8 mouse cellular contexts compared by ENCODE assay signal in the genomic region with DNA sequence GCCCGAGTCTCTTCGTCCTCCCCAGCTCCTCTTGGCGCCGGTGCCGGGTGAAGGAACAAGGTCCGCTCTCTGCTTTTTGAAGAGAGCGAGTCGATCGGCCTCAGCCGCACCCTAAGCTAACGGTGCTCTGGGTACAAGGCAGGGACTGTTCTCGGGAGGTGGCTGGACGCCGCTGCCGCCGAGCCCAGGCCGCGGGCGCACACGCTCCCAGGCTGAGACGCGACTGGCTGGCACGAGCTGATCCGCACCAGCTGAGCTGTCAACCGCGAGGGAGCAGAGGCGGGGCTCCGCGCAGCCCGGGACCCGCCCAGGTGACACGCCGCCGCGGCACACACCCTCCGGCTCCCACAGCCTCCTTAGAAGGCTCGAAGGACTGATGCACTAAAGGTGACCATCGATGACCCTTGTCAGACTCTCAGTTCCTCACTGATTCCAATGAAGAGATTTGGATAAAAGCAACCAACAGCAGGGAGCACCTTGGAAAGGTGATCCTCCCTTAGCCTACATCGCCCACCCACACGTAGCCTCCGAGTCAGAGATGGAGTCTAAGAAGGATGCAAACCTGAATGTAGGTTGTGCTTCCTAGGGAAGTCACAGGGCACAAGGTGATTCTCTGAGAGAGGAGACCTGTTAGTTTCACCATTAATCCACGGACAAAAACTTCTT. TPM values are rescaled to one million over a fixed set of nuclear protein-coding genes. Genes with fewer than 3 reads are reported as not detected.
DNase-seq lines count a peak whose midpoint lies in the region; ATAC-seq and TF ChIP-seq lines count a peak whose summit lies in the region.

No protein-coding gene starts in this region.

- intact Hi-C loops in left cerebral cortex, postnatal 4 days (cut with DNase I): no loop called here

- peak; percentile 83 to 85 for DNase-seq in adrenal gland, postnatal 36 days
- peak; percentile 75 for DNase-seq in embryonic facial prominence, embryonic 10.5 days (ENCODE audit: low spot score)
- DNase-seq in gastrocnemius, postnatal 4 days (ENCODE audit: low spot score in 2 of 2): peak; percentile 40 to 64
- peak; percentile 61 for DNase-seq in left cerebral cortex, postnatal 4 days
- DNase-seq in midbrain, embryonic 10.5 days (ENCODE audit: low spot score): peak; percentile 50
- DNase-seq in adipocyte (ENCODE audit: low spot score): no peak

- peak overlapping the region; percentile 64 for H3K4me3 ChIP-seq in embryonic facial prominence, embryonic 10.5 days
- peak overlapping the region; percentile 49 for H3K4me3 ChIP-seq in intestine, embryonic 15.5 days (replicated peaks)
- H3K4me3 ChIP-seq in midbrain, embryonic 10.5 days: peak overlapping the region; percentile 59
- peak overlapping the region; percentile 60 for H3K4me3 ChIP-seq in small intestine, adult 2 months (ENCODE audit: low read depth, low read length)

- H3K4me2 ChIP-seq in intestine, embryonic 15.5 days (replicated peaks): peak overlapping the region; percentile 97

- no peak for TF ChIP-seq POLR2A in small intestine, adult 2 months (IDR thresholded peaks at IDR 0.05; ENCODE audit: low read depth, low read length)

- H3K9me3 ChIP-seq in embryonic facial prominence, embryonic 10.5 days: no peaks in the 10 kb centered on the region
- H3K9me3 ChIP-seq in intestine, embryonic 15.5 days: no peaks in the 10 kb centered on the region
- no peaks in the 10 kb centered on the region for H3K9me3 ChIP-seq in midbrain, embryonic 10.5 days (replicated peaks)

- no peaks in the 10 kb centered on the region for H3K36me3 ChIP-seq in embryonic facial prominence, embryonic 10.5 days (replicated peaks)
- no peaks in the 10 kb centered on the region for H3K36me3 ChIP-seq in intestine, embryonic 15.5 days
- H3K36me3 ChIP-seq in midbrain, embryonic 10.5 days: no peaks in the 10 kb centered on the region
- no peaks in the 10 kb centered on the region for H3K36me3 ChIP-seq in small intestine, adult 2 months (ENCODE audit: control insufficient read depth, insufficient read depth, low read length)

- H3K27me3 ChIP-seq in embryonic facial prominence, embryonic 10.5 days (replicated peaks; ENCODE audit: low read depth, poor library complexity, severe bottlenecking): peaks cover 55% of the 10 kb centered on the region
- peaks cover 8% of the 10 kb centered on the region for H3K27me3 ChIP-seq in intestine, embryonic 15.5 days (replicated peaks)
- H3K27me3 ChIP-seq in midbrain, embryonic 10.5 days (ENCODE audit: low read depth, poor library complexity, severe bottlenecking): peaks cover 50% of the 10 kb centered on the region
- peaks cover 2% of the 10 kb centered on the region; the same call in 1 of the 2 replicates for H3K27me3 ChIP-seq in small intestine, adult 2 months (ENCODE audit: control insufficient read depth, insufficient read depth, low read length)

- no peak overlapping the region for H3K27ac ChIP-seq in embryonic facial prominence, embryonic 10.5 days (replicated peaks)
- H3K27ac ChIP-seq in intestine, embryonic 15.5 days: no peak overlapping the region
- H3K27ac ChIP-seq in midbrain, embryonic 10.5 days (replicated peaks): no peak overlapping the region
- H3K27ac ChIP-seq in small intestine, adult 2 months (ENCODE audit: insufficient read depth, low read depth, low read length): no peak overlapping the region

- peak; percentile 94 for ATAC-seq in intestine, embryonic 15.5 days

- H3K4me1 ChIP-seq in embryonic facial prominence, embryonic 10.5 days: peaks cover 16% of the 10 kb centered on the region
- peaks cover 12% of the 10 kb centered on the region; the same call in 1 of the 2 replicates for H3K4me1 ChIP-seq in intestine, embryonic 15.5 days (replicated peaks)
- peaks cover 15% of the 10 kb centered on the region for H3K4me1 ChIP-seq in midbrain, embryonic 10.5 days
- H3K4me1 ChIP-seq in small intestine, adult 2 months (ENCODE audit: control insufficient read depth, insufficient read depth, insufficient read length, low read length): no peaks in the 10 kb centered on the region

- WGBS in embryonic facial prominence, embryonic 10.5 days: 3% methylated on average over 42 of the region's 42 CpGs
- WGBS in intestine, embryonic 15.5 days: 4% methylated on average over 42 of the region's 42 CpGs
- WGBS in midbrain, embryonic 10.5 days: 4% methylated on average over 42 of the region's 42 CpGs
- WGBS in small intestine, adult 2 months: 2% methylated on average over 42 of the region's 42 CpGs

- TF ChIP-seq CTCF in small intestine, adult 2 months (IDR thresholded peaks at IDR 0.05; ENCODE audit: extremely low read depth, insufficient read length, insufficient replicate concordance, low read depth, low read length): no peak

- H3K9ac ChIP-seq in intestine, embryonic 15.5 days: peak overlapping the region; percentile 48

RNA-seq across cellular contexts. Expression of a gene that starts 20.4 kb away (rescaled TPM):
- 10 to 100 TPM; 25.3 to 28.1 TPM for total RNA-seq in adrenal gland, postnatal 36 days (2021)
- polyA plus RNA-seq in embryonic facial prominence, embryonic 10.5 days (2016; fragmentation: Nextera tagmentation; extraction: Ambion mirVana): 27.0 and 28.2 TPM in 2 replicates
- total RNA-seq in gastrocnemius, postnatal 4 days (2021): 1,000 to 10,000 TPM; 1,016 to 1,021 TPM
- 23.7 and 23.8 TPM in 2 replicates for polyA plus RNA-seq in intestine, embryonic 15.5 days (2015; fragmentation: Nextera tagmentation; extraction: Ambion mirVana)
- total RNA-seq in left cerebral cortex, postnatal 4 days (2021): 100 to 1,000 TPM; 202 to 223 TPM
- 18.5 and 22.8 TPM in 2 replicates for polyA plus RNA-seq in midbrain, embryonic 10.5 days (2016; fragmentation: Nextera tagmentation; extraction: Ambion mirVana)
- 8.0 and 12.2 TPM in 2 replicates for polyA plus RNA-seq in small intestine, adult 2 months (2012; rRNA removed)

RNA-seq across cellular contexts. Expression of a gene that starts 32.8 kb away (rescaled TPM):
- 100 to 1,000 TPM; 111 to 140 TPM for total RNA-seq in adrenal gland, postnatal 36 days (2021)
- 119 and 122 TPM in 2 replicates for polyA plus RNA-seq in embryonic facial prominence, embryonic 10.5 days (2016; fragmentation: Nextera tagmentation; extraction: Ambion mirVana)
- total RNA-seq in gastrocnemius, postnatal 4 days (2021): 10 to 100 TPM; 54.6 to 65.0 TPM
- polyA plus RNA-seq in intestine, embryonic 15.5 days (2015; fragmentation: Nextera tagmentation; extraction: Ambion mirVana): 132 and 142 TPM in 2 replicates
- total RNA-seq in left cerebral cortex, postnatal 4 days (2021): 10 to 100 TPM; 62.9 to 63.7 TPM
- 111 and 116 TPM in 2 replicates for polyA plus RNA-seq in midbrain, embryonic 10.5 days (2016; fragmentation: Nextera tagmentation; extraction: Ambion mirVana)
- 28.5 and 40.0 TPM in 2 replicates for polyA plus RNA-seq in small intestine, adult 2 months (2012; rRNA removed)
